Mouse (Mus musculus) retina, adult 2 months (tissue): ENCODE measurements around the gene Tmem212.

Source experiments
- DNase-seq: peaks from one replicate; pipeline ENCODE4 v3.0.0-alpha.2; 2012; ENCODE audit warnings: low read depth, low spot score

The Tmem212 gene

GRCm38 (mm10) chr3:27899012-27899726 is 3.0 kb upstream of the Tmem212 start:
- DNase-seq = no peak

- DNase-seq = no peak
These were observed 2.0 kb upstream of the Tmem212 start for GRCm38 (mm10) chr3:27898178-27898577.

DNA sequence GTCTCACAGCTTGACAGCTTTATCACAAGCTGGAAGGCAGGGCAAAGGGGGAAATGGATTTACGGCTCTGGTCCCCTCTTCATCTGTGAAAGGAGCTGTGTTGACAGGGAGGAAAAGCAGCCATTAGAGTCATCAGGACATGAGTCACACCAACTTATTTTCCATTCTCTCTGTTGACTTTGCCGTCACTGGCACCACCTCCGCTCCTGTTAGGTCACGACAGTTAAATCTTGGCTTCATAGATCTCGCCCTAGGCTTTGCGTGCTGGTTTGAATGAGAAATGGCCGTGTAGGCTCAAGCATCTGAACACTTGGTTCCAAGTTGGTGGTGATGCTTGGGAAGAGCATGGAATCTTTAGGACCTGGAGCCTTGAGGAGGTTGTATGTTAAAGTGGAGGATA is 9.6 kb downstream of the Tmem212 start:
- no peak for DNase-seq

DNA sequence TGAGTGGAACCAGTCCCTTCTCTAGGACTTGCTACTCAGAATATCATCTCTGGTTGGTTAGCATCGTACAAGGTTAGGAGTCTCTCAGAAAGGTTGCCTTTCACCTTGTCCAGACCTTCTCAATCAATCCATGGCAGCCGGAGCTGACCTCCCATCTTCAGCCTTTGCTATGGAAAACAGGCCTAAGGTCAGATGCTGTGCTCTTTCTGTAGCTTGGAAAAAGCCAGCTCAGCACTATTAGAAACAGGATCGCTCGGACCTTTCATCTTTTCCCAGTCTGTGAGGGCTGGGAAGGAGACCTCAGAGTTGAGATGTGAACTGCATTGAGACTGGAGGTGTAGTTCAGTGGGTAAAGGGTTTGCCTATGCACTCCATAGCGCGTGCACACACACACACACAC is 10.6 kb downstream of the Tmem212 start:
- no peak for DNase-seq

GRCm38 (mm10) chr3:27881897-27882835 is 14.0 kb downstream of the Tmem212 start:
- DNase-seq = no peak

GRCm38 (mm10) chr3:27878854-27879610 is 17.1 kb downstream of the Tmem212 start:
- DNase-seq = no peak

- DNase-seq = no peak
These were observed 22.7 kb downstream of the Tmem212 start for GRCm38 (mm10) chr3:27873268-27874073.

- DNase-seq = no peak
These were observed 23.7 kb downstream of the Tmem212 start for GRCm38 (mm10) chr3:27872429-27872828.

GRCm38 (mm10) chr3:27871891-27872290 is 24.3 kb downstream of the Tmem212 start:
- no peak for DNase-seq

GRCm38 (mm10) chr3:27871371-27871770 is 24.8 kb downstream of the Tmem212 start:
- no peak for DNase-seq

DNA sequence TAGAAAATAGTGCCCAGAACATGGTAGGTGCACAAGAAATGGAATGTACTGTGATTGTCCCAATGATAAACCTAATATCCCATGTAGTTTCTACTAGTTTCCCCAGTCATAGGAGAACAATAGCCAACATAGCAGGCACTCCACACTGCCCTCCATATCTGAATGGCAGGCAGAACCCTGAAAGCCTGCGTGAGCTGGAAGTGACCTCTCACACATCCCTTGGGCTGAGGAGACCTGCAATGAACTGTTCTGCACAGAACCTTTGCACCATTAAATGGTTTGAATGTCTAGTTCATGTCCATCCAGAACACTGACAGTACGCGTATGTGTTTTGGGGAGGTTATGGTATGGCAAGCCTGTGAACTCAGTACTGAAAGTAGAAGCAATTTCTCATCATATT is 27.5 kb downstream of the Tmem212 start:
- no peak for DNase-seq

GRCm38 (mm10) chr3:27867731-27868130 is 28.4 kb downstream of the Tmem212 start:
- DNase-seq = no peak

DNA sequence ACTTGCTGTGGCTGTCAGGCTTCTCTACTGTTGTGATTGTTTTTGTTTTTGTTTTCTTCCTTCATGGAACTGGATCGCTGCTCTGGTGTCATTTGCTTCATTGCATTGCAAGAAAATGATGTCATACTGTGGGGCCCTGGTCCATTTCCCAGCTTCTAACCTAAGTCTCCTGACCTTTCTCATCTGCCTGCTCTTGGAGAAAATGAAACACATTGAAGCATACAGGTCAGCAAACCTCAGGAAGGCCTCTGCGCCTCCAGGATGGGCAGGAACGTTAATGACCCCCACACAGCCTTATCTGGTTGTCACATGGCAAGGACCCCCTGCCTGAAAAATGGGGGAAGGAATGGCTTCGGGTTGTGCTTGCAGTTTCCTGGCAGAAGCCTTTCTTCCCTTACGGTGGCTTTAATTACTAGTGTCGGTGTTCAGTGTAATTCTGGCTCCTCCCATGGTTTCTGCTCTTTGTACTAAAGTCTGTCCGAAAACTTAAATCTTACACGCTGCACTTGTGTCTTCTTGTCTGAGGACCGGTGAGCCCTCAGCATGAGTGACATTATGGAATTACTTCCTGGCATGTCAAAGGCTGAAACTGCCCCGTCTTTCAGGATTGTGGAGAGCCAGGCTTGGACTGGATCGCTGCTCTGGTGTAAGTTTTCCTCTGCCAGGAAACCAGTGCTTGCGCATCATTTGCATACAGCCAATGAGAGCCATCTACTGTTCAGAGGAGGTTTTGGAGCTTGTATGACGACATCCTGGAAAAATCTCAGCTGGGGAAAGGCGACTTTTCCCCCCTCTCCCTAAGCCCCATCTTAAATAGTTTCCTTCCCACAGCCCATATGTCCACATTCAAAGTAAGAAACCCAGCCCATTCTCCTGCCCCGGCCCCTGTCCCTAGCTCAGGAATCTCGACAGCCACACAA is 33.1 kb downstream of the Tmem212 start:
- DNase-seq = no peak

- no peak for DNase-seq
These were observed 34.6 kb downstream of the Tmem212 start for GRCm38 (mm10) chr3:27861601-27862000.

GRCm38 (mm10) chr3:27861086-27861485 is 35.1 kb downstream of the Tmem212 start:
- no peak for DNase-seq

GRCm38 (mm10) chr3:27859161-27859561 is 37.0 kb downstream of the Tmem212 start:
- DNase-seq = no peak

GRCm38 (mm10) chr3:27858441-27859115 is 37.6 kb downstream of the Tmem212 start:
- no peak for DNase-seq

DNA sequence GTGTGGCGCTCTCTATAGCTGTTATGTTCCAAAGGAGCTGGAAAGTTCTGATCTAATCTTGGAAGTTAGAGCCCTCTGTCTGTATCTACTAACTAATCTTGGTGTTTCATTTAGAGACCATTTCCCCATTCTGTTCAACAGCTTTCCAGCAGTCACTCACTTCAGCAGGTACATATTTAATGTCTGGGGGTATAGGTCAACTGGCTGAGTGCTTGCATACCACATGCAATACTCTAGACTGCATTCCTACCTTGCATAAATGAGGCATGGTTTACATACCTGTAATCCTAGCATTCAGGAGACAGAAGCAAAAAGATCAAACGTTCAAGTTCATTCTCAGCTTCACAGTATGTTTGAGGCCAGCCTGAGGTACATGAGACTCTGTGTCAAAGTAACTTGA is 39.9 kb downstream of the Tmem212 start:
- no peak for DNase-seq

GRCm38 (mm10) chr3:27854431-27855180 is 41.6 kb downstream of the Tmem212 start:
- DNase-seq = no peak
